Mouse (Mus musculus) urinary bladder, adult 18-20 months (tissue): Measurements from ENCODE around the gene Mcpt4.
"Not testable (repeated sequence)": the region's sequence is repeated elsewhere in the genome, so short reads cannot be mapped to it uniquely, and the experiment has no call there.

Source experiments
- DNase-seq, 2 experiments: peaks; one replicate each; pipeline ENCODE4 v3.0.0; 2022; ENCODE audit warnings: low spot score in 2 of 2, mixed read lengths in 2 of 2

The Mcpt4 gene

DNA sequence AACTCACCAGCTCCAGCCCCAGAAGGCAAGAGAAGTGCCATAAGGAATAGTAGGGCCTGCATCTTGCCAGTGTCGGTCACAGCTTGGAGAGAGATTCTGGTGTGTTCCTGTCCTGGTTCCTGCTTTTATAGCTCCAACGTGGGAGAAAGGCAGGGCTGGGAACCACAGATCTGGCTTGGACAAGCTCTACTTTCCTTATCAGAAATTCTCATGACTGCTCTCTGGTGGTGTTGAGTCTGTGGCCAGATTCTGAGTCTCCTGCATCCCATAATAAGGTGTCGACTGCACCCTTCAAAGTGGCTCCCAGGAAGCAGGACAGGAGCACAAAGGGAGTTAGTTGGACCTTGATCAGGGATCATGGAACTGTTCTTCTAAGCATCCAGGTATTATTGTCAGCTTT is at the start of gene Mcpt4:
TSS of gene Mcpt4 (minus strand) at position 101 of the 400 bp plus-strand sequence.
- not testable (repeated sequence) for DNase-seq

DNA sequence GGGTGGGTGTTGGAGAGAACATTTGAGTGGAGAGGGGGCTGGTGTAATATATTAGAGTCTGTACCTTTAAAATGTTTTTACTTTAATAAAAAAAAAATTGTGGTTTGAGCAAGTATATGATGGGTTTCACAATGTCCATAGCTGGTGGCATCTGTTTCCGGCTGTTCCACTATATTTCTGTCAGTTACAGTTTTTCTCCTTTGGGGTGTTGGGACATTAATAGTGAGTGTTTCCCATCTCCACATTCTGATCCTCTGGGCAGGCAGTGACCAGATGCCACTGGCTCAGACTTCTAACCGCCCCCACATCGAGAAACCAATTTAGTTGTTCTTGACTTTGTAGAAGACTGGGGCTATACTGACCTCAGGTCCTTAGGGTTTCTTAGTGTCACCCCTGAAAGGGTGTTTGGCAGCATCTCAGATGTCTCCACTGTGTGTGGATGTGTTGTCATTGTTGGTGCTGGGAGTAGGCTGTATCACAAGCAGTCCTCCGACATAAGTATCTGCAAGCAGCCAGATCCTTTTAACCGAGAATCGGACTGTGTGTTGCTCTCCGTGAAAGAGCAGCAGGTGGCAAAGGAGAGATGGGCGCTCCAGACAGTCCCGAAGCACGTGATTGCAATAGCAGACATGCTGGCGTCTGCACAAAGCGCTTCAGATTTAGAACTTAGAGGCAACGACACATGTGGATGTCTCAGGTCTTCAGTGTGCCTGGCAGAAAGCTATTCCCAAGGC is 43.5 kb upstream of the Mcpt4 start:
- no peak for DNase-seq

DNA sequence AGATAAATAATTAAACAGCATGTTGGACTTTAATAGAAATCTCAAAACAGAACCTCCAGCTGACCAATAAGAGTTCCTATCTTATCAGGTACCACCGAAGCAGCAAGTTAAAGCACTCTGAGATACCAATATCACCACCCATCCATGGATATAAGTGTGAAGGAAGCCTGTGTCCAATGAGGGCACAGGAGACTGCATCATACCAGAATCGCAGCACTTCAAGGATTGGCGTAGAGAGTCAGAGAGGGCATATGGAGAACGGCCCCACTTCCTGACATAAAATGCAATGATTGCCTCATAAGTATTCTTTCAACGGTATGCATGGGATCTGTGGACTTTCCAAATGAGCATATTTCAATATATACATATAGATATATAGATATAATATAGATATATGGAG is 42.9 kb upstream of the Mcpt4 start:
- no peak for DNase-seq

DNA sequence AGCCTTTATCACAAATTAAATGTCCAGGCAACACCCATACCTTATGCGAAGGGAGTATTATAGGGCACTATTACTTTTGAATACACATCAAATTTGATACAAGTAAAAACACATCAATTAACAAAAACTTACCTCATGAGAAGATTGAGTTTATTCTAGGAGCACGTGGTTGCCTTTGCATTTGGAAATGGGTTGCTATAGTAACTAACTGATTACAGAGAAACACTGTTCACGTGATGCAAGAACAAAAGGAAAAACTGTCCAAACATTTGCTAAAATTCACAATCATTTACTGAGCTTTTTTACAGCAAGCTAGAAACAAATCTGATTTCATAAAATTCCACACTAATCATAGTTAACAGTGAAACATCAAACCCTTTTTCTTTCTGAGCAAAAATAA is 41.3 kb upstream of the Mcpt4 start:
- no peak for DNase-seq

DNA sequence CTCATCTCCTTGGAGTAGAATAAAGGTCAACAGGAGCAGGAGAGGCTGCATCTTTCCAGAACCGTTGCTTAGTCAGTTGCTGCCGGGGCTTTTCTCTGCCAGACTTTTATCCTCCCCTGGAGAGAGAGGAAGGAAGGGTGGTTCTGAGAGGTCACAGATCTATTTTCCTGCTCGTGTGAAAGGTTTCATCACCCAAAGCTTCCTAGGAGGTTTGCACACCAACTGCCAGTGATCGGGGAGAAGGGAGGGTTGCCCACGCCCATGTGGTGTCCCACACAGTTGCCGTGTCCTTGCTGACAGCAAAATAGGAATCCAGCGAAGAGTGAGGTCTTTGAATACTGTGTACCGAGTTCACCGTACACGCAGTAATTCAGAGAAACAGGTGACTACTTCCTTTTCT is 40.3 kb upstream of the Mcpt4 start, which contains the start of gene Ctsg:
TSS of gene Ctsg (minus strand) at position 189 of the 400 bp plus-strand sequence.
- no peak for DNase-seq

DNA sequence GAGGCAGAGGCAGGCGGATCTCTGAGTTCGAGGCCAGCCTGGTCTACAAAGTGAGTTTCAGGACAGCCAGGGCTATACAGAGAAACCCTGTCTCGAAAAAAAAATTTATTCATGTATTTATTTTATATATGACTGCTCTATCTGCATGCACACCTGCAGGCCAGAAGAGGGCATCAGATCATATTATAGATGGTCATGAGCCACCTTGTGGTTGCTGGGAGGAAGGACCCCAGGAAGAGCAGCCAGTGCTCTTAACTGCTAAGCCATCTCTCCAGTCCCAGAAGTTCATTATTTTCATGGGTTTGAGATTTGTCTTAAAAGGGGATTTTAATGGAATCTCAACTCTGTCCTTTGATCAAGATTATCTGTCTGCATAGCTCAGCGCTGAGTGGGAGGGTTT is 36.8 kb upstream of the Mcpt4 start:
- DNase-seq, result no peak

DNA sequence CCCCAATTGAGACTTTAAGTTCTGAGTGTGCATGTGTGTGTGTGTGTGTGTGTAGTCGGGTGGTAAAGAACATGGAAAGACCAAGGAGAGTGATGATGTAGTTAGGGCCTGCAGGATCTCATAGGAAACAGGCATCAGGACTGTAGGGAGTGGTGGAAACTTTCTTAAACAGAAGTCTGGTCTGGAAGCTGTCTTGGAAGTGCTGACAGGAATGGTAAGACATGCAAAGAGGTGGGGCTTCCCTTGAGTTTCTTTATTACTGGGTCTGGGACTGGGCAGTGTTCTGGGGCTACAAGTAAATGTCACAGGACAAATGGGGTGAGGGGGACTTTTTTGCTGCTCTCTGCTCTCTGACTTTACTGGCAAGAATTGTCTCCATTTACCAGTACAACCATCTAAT is 35.5 kb upstream of the Mcpt4 start:
- no peak for DNase-seq

DNA sequence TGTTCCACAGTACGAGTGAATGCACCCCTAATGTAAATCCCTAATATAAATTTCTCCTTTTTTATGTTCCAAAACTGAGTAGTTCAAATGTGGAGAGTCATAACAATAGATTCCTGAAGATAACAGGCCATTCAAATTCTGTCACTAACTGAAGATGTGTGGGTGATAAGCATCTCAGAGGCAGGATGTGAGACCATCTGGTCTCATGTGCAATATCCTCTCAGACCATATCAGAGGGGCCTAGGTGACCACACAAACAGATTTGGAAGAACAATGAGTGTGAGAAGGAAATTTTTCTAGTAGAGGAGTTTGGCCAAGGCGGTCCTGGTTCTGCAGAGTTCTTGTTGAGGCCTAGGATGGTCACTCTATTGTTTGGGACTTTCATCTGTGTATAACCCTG is 31.2 kb upstream of the Mcpt4 start:
- DNase-seq, result no peak

DNA sequence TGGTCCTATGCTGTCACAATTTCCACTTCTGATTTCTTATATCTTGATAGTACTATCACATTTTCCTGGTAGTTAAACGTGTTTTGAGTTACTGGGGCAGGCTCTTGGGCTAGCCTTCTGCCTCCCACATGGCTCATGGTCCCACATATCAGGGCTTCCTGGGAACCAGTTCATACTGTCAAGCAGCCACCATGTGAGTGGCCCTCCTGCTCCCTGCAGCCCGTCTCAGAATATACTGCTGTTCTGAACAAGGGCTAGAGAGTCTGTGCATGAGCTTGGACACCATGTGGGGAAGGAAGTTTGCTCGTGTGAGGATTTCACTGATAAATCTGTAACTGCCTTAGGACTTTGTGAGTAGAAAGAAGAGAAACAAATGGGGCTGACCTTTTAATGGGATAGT is 24.6 kb upstream of the Mcpt4 start:
- no peak for DNase-seq

DNA sequence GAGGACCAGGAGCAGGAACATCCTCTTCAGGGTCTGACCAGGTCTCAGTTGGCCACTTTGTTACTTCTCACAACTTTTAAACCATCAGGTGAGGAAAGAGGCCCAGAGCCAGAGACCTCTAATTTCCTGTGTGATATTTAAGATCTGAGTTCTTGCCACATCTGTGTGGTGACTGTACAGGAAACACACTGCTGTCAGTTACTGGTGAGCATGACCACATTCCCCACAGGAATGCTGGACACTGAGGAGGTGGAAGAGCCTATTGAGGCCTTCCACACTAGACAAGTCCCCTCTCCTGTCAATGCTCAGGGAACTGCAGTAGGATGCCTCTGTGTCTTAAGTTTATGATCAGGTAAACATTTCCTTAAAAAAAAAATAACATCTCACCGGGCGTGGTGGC is 23.1 kb upstream of the Mcpt4 start, which contains the start of gene Mcpt8:
TSS of gene Mcpt8 (minus strand) at position 107 of the 400 bp plus-strand sequence.
- no peak for DNase-seq

DNA sequence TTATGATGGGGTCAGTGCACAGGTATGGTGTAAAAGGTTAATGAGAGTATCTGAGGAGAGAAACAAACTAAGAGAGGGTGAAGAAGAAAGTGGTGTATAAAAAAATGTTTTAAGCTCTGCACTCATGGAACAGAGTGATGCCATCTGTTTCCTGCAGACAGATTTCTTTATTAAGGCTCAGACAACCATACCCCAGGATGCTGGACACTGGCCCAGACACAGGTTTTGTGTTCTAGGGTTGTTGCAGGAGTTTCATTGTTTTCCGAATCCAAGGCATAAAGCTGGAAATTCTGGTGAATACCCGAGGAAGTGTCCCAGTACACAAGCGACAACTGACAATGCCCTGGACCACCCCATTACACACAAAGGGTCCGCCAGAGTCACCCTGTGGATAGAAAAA is 19.9 kb upstream of the Mcpt4 start:
- no peak for DNase-seq

DNA sequence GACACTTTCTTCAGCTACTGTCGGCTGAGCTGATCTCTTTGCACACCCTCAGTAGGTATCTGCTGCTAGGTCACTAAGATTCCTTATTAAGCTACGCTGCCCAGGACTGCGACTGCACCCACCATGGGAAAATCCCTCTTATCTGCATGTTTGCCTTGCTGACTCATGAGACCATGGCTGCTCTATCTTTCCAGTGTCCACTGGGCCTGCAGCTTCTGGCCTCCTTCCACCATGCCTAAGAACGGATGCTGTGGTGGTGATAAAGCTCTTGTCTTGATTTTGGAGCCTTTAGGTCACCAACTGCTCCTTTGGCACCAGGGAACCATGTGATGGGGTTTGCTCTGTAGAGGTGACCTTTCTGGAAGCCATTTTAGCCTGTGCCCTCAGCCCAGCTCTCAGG is 4.4 kb downstream of the Mcpt4 start:
- DNase-seq, result no peak

DNA sequence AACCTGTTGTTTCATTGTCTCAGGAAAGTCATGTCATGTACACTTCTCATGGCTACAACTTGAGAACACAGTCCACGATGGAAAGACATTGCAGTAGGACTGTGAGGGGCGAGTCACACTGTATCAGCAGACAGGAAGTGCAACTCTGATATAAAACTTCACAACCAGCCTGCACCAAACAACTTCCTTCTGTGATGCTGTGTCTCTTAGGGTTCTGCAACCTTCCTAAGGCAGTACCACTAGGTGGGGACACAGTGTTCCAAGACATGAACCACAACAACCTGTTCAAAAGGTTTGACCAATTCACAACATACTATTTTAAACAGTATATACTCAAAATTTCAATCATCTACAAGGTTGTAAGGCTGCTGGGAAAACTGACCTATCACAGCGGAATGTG is 6.7 kb downstream of the Mcpt4 start:
- DNase-seq, result no peak

DNA sequence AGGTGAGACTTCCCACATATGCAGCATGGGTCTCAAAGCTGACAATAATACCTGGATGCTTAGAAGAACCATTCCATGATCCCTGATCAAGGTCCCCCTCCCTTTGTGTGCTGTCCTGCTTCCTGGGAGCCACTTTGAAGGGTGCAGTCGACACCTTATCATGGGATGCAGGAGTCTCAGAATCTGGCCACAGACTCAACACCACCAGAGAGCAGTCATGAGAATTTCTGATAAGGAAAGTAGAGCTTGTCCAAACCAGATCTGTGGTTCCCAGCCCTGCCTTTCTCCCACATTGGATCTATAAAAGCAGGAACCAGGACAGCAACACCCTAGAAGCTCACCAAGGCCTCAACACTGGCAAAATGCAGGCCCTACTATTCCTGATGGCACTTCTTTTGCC is 20.3 kb downstream of the Mcpt4 start, which contains the start of gene Mcpt2:
TSS of gene Mcpt2 (plus strand) at position 250 of the 400 bp plus-strand sequence.
- DNase-seq, result not testable (repeated sequence)

DNA sequence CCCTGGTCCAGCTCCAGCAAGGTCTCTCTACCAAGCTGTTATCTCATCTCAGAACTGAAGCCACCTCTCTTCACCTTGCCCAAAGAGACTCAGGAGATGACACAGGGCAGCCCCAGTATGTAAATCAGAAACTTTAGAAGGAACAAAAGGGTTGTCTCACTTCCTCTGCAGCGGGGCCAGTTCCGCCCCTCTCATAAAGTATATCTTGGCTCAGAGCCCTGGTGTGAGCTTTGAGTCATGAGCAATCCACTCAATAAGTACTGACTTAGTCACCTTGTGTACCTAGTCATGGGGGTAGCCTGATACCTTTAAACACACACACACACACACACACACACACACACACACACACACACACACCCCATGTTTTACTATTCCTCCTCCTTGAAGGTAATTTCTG is 27.7 kb downstream of the Mcpt4 start:
- peak; percentile 7 to 18 for DNase-seq

DNA sequence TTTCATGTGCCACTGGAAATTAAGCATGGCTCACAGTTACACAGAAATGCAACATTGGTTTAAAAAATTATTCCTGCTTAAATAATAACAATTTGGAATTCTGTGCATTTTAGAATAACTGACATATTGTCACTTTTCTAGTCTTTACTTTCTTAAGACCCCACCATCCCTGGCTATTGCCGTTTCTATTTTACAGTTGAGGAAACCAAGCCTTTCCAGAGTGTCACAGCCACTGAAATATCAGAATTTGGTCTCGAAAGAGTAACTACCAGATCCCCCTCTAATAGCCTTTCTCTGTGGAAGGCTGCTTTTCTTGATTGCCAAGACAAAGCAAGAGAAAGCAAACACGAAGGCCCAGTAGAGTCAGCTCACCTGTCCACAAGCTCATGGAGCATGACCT is 31.7 kb downstream of the Mcpt4 start, which contains the start of gene Mcpt9:
TSS of gene Mcpt9 (minus strand) at position 101 of the 400 bp plus-strand sequence.
- DNase-seq, result not testable (repeated sequence)

DNA sequence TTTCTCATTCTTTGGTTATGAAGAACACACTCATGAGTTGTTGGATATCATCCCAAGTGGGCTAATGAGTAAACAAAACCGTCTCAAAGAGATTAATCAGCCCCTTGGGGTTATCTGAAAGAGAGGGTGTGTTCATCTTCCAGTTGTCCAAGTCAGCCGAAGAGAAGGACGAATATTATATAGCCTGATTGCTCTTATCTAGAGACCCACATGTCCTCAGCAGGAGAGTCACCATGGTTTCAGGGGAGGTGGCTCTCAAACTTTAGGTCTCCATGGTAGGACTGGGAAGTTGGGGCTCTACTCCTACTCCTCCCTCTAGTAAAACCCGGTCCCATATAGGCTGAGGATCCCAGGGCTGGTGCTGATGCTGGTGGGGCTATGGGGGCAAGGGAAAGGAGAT is 40.8 kb downstream of the Mcpt4 start:
- DNase-seq, result not testable (repeated sequence)

DNA sequence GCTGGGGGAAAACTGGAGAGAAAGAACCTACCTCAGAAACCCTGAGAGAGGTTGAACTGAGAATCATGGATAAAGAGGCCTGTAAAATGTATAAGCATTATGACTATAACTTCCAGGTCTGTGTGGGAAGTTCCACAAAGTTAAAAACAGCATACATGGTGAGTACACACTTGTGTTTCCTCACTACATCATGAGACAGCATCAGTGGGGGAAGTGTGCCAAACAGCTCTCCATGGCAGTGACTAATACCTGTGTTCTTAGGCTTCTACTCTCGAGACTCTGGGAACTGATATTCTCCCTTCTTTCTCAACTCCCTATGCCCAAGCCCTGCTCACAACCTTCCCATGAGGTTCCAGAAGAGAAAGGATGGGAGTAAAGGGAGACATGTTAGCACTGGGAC is 42.7 kb downstream of the Mcpt4 start:
- DNase-seq, result no peak

DNA sequence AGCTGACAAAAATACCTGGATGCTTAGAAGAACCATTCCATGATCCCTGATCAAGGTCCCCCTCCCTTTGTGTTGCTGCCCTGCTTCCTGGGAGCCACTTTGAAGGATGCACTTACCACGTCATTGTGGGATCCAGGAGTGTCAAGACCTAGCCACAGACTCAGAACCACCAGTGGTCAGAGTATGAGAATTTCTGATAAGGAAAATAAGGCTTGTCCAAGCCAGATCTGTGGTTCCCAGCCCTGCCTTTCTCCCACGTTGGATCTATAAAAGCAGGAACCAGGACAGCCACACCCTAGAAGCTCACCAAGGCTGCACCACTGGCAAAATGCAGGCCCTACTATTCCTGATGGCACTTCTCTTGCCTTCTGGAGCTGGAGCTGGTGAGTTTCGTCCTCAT is 44.4 kb downstream of the Mcpt4 start, which contains the start of gene Mcpt1:
TSS of gene Mcpt1 (plus strand) at position 301 of the 400 bp plus-strand sequence.
- not testable (repeated sequence) for DNase-seq

DNA sequence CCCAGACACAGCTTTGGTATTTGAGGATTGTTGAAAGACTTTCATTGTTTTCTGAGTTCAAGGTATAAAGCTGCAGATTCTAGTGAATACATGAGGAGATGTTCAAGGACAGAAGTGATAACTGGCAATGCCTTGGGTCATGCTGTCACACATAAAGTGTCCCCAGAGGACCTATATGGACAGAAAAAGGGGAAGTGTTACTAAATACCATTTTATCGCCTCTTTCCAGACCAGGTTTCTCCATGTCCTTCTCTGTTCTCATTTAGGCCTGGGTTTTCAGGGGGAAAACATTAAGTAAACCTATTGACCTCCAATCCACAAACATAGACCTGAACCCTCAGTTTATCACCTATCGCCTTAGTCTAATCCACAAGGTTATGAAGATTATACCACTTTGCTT is 48.2 kb downstream of the Mcpt4 start:
- DNase-seq, result no peak

DNA sequence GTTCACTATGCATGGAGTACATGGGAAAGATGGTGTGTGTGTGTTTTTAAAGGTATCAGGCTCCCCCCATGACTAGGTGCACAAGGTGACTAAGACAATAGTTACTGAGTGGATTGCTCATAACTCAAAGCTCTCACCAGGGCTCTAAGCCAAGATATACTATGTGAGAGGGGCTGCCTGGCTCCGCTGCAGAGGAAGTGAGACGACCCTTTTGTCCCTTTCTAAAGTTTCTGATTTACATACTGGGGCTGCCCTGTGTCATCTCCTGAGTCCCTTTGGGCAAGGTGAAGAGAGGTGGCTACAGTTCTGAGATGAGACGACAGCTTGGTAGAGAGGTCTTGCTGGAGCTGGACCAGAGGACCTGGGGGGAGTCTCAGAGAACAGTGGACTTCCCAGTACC is 49.0 kb downstream of the Mcpt4 start:
- no peak for DNase-seq
